Mouse (Mus musculus) E14TG2a.4 (cell line): ENCODE data around the gene Antxr1.

ENCODE experiments used
- CTCF ChIP-seq: conservative IDR thresholded peaks from 2 replicates; pipeline ENCODE4 v1.5.1; 2014; ENCODE audit warnings: low read length
- NANOG ChIP-seq: IDR thresholded peaks from 2 replicates; pipeline ENCODE4 v1.6.1; 2014; ENCODE audit warnings: borderline replicate concordance, low read length, mixed read lengths
- POU5F1 ChIP-seq: IDR thresholded peaks from 2 replicates; pipeline ENCODE4 v1.6.1; 2014; ENCODE audit warnings: low read length, borderline replicate concordance

- TF ChIP-seq CTCF (no peak), NANOG (no peak), POU5F1 (no peak)
These were observed 148.6 kb downstream of the Antxr1 start for GRCm38 (mm10) chr6:87186988-87187387.
